Mouse (Mus musculus): ENCODE data around the gene Scd2. TPM values are rescaled to one million over a fixed set of nuclear protein-coding genes. Genes with fewer than 3 reads are reported as not detected.
"Not testable (repeated sequence)": the region's sequence is repeated elsewhere in the genome, so short reads cannot be mapped to it uniquely, and the experiment has no call there.

Gene Scd2
- polyA plus RNA-seq, 1 experiment from 2014 or later = 224 TPM

GRCm38 (mm10) chr19:44316752-44317315, 23.4 kb downstream of the Scd2 start:
- peaks cover 5% of the 10 kb centered on the region; the same call in 1 of the 2 replicates for H3K9me3 ChIP-seq (ENCODE audit: control insufficient read depth, low read length)
- 0 out of 2 replicates have a peak, but pooled peaks cover 3% of the 10 kb centered on the region for H3K4me1 ChIP-seq (ENCODE audit: control insufficient read depth, insufficient read depth, low read length)
- no peaks in the 10 kb centered on the region for H3K27me3 ChIP-seq (replicated peaks; ENCODE audit: control insufficient read depth, insufficient read depth, low read length)
- no peak overlapping the region for H3K9ac ChIP-seq (ENCODE audit: low read depth, low read length)
- H3K4me3 ChIP-seq (ENCODE audit: low read depth, low read length) = no peak overlapping the region
- WGBS = 46% methylated on average over 5 of the region's 5 CpGs
- H3K4me2 ChIP-seq (ENCODE audit: low read depth, low read length) = no peak overlapping the region
- no peak for ATAC-seq (ENCODE audit: low read depth)
- H3K36me3 ChIP-seq (ENCODE audit: control insufficient read depth, insufficient read depth, low read length) = no peaks in the 10 kb centered on the region
- no peak overlapping the region for H3K27ac ChIP-seq (replicated peaks; ENCODE audit: low read depth, low read length)
- no peak for DNase-seq (ENCODE audit: low spot score)

- Histone ChIP-seq H3K9ac (ENCODE audit: low read depth, low read length) (no peak overlapping the region), H3K27me3 (replicated peaks; ENCODE audit: control insufficient read depth, insufficient read depth, low read length) (no peaks in the 10 kb centered on the region), H3K27ac (replicated peaks; ENCODE audit: low read depth, low read length) (no peak overlapping the region), H3K4me1 (ENCODE audit: control insufficient read depth, insufficient read depth, low read length) (0 out of 2 replicates have a peak, but pooled peaks cover 3% of the 10 kb centered on the region), H3K4me2 (ENCODE audit: low read depth, low read length) (no peak overlapping the region), H3K4me3 (ENCODE audit: low read depth, low read length) (no peak overlapping the region), H3K9me3 (ENCODE audit: control insufficient read depth, low read length) (peaks cover 5% of the 10 kb centered on the region; the same call in 1 of the 2 replicates), H3K36me3 (ENCODE audit: control insufficient read depth, insufficient read depth, low read length) (no peaks in the 10 kb centered on the region)
- DNase-seq (ENCODE audit: low spot score) = no peak
- 84% methylated on average over 5 of the region's 5 CpGs for WGBS
- no peak for ATAC-seq (ENCODE audit: low read depth)
Measured at GRCm38 (mm10) chr19:44317391-44317790, 23.9 kb downstream of the Scd2 start.

- Histone ChIP-seq H3K4me2 (ENCODE audit: low read depth, low read length) (no peak overlapping the region), H3K27ac (replicated peaks; ENCODE audit: low read depth, low read length) (no peak overlapping the region), H3K9ac (ENCODE audit: low read depth, low read length) (no peak overlapping the region), H3K9me3 (ENCODE audit: control insufficient read depth, low read length) (peaks cover 5% of the 10 kb centered on the region; the same call in 1 of the 2 replicates), H3K4me1 (ENCODE audit: control insufficient read depth, insufficient read depth, low read length) (0 out of 2 replicates have a peak, but pooled peaks cover 3% of the 10 kb centered on the region), H3K4me3 (ENCODE audit: low read depth, low read length) (no peak overlapping the region), H3K36me3 (ENCODE audit: control insufficient read depth, insufficient read depth, low read length) (no peaks in the 10 kb centered on the region), H3K27me3 (replicated peaks; ENCODE audit: control insufficient read depth, insufficient read depth, low read length) (no peaks in the 10 kb centered on the region)
- ATAC-seq (ENCODE audit: low read depth) = no peak
- DNase-seq (ENCODE audit: low spot score) = no peak
Measured at GRCm38 (mm10) chr19:44318545-44318944, 25.1 kb downstream of the Scd2 start.

GRCm38 (mm10) chr19:44320316-44320715, 26.8 kb downstream of the Scd2 start:
- H3K36me3 ChIP-seq (ENCODE audit: control insufficient read depth, insufficient read depth, low read length) = no peaks in the 10 kb centered on the region
- no peak for DNase-seq (ENCODE audit: low spot score)
- H3K9me3 ChIP-seq (ENCODE audit: control insufficient read depth, low read length) = peaks cover 5% of the 10 kb centered on the region; the same call in 1 of the 2 replicates
- H3K9ac ChIP-seq (ENCODE audit: low read depth, low read length) = no peak overlapping the region
- no peaks in the 10 kb centered on the region for H3K27me3 ChIP-seq (replicated peaks; ENCODE audit: control insufficient read depth, insufficient read depth, low read length)
- H3K4me3 ChIP-seq (ENCODE audit: low read depth, low read length) = no peak overlapping the region
- no peak overlapping the region for H3K27ac ChIP-seq (replicated peaks; ENCODE audit: low read depth, low read length)
- no peak for ATAC-seq (ENCODE audit: low read depth)
- H3K4me1 ChIP-seq (ENCODE audit: control insufficient read depth, insufficient read depth, low read length) = no peaks in the 10 kb centered on the region
- 87% methylated on average over 3 of the region's 3 CpGs for WGBS
- H3K4me2 ChIP-seq (ENCODE audit: low read depth, low read length) = no peak overlapping the region

GRCm38 (mm10) chr19:44321201-44321600, 27.7 kb downstream of the Scd2 start:
- H3K4me1 ChIP-seq (ENCODE audit: control insufficient read depth, insufficient read depth, low read length) = no peaks in the 10 kb centered on the region
- H3K4me3 ChIP-seq (ENCODE audit: low read depth, low read length) = no peak overlapping the region
- WGBS = 72% methylated on average over 4 of the region's 4 CpGs
- H3K4me2 ChIP-seq (ENCODE audit: low read depth, low read length) = no peak overlapping the region
- no peak for DNase-seq (ENCODE audit: low spot score)
- no peaks in the 10 kb centered on the region for H3K36me3 ChIP-seq (ENCODE audit: control insufficient read depth, insufficient read depth, low read length)
- no peak for ATAC-seq (ENCODE audit: low read depth)
- peaks cover 9% of the 10 kb centered on the region; the same call in 1 of the 2 replicates for H3K9me3 ChIP-seq (ENCODE audit: control insufficient read depth, low read length)
- H3K27me3 ChIP-seq (replicated peaks; ENCODE audit: control insufficient read depth, insufficient read depth, low read length) = no peaks in the 10 kb centered on the region
- H3K27ac ChIP-seq (replicated peaks; ENCODE audit: low read depth, low read length) = no peak overlapping the region
- H3K9ac ChIP-seq (ENCODE audit: low read depth, low read length) = no peak overlapping the region

DNA sequence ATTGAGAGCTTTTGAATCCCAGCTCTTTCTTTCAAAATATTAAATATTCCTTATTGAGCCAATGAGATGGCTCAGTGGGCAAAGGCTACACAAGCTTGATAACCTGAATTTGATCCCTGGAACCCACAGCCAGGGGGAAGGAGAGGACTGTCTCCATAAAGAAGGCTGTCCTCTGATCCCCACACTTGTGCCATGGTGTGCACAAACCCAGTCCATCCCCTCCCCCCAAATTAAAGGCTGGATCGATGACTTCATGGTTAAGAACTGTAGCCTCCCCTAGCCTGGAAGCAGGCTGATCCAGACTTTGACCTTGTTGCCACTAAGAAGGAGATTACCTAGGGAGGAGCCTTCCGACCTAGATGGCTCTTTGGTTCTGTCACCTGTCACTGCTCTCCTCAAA, 28.2 kb downstream of the Scd2 start:
- no peak for DNase-seq (ENCODE audit: low spot score)
- no peak overlapping the region for H3K4me2 ChIP-seq (ENCODE audit: low read depth, low read length)
- no peak overlapping the region for H3K27ac ChIP-seq (replicated peaks; ENCODE audit: low read depth, low read length)
- no peak for ATAC-seq (ENCODE audit: low read depth)
- no peaks in the 10 kb centered on the region for H3K4me1 ChIP-seq (ENCODE audit: control insufficient read depth, insufficient read depth, low read length)
- no peak overlapping the region for H3K9ac ChIP-seq (ENCODE audit: low read depth, low read length)
- WGBS = 88% methylated on average over 2 of the region's 2 CpGs
- no peak overlapping the region for H3K4me3 ChIP-seq (ENCODE audit: low read depth, low read length)
- peaks cover 10% of the 10 kb centered on the region; the same call in 1 of the 2 replicates for H3K9me3 ChIP-seq (ENCODE audit: control insufficient read depth, low read length)
- no peaks in the 10 kb centered on the region for H3K27me3 ChIP-seq (replicated peaks; ENCODE audit: control insufficient read depth, insufficient read depth, low read length)
- H3K36me3 ChIP-seq (ENCODE audit: control insufficient read depth, insufficient read depth, low read length) = no peaks in the 10 kb centered on the region

DNA sequence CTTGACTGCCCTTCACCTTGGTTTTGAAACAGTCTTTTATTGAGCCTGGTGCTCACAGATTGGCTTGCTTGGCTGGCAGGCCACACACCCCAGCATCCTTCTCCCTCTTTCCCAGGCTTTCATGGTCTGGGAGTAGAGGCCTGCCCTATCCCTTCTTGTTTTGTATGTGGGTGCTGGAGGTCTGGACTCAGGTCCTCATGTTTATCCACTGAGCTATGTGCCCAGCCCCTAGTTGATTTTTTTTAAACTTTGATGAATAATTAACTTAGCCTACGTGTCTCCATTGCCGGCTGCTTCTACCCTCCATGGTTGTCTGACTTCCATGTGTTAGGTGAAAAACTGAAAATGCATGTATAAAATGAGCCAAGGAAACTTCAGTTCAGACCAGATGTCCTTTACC, 36.1 kb downstream of the Scd2 start:
- Histone ChIP-seq H3K4me2 (ENCODE audit: low read depth, low read length) (no peak overlapping the region), H3K27ac (replicated peaks; ENCODE audit: low read depth, low read length) (no peak overlapping the region), H3K36me3 (ENCODE audit: control insufficient read depth, insufficient read depth, low read length) (no peaks in the 10 kb centered on the region), H3K4me3 (ENCODE audit: low read depth, low read length) (no peak overlapping the region), H3K9ac (ENCODE audit: low read depth, low read length) (no peak overlapping the region), H3K4me1 (ENCODE audit: control insufficient read depth, insufficient read depth, low read length) (peaks cover 3% of the 10 kb centered on the region), H3K27me3 (replicated peaks; ENCODE audit: control insufficient read depth, insufficient read depth, low read length) (no peaks in the 10 kb centered on the region), H3K9me3 (ENCODE audit: control insufficient read depth, low read length) (0 out of 2 replicates have a peak, but pooled peaks cover 5% of the 10 kb centered on the region)
- ATAC-seq (ENCODE audit: low read depth) = no peak
- no peak for DNase-seq (ENCODE audit: low spot score)
- 91% methylated on average over 2 of the region's 2 CpGs for WGBS

DNA sequence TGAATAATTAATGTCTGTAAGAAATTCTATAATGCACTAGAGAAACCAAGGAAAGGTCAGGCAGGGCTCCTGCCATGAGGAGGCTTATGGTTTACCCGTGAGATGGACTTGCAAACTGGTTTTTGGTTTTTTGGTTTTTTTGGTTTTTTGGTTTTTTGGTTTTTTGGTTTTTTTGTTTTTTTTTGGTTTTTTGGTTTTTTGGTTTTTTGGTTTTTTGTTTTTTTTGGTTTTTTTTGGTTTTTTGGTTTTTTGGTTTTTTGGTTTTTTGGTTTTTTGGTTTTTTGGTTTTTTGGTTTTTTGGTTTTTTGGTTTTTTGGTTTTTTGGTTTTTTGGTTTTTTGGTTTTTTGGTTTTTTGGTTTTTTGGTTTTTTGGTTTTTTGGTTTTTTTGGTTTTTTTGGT, 37.7 kb downstream of the Scd2 start:
- not testable (repeated sequence) for H3K9me3 ChIP-seq (ENCODE audit: control insufficient read depth, low read length); H3K36me3 ChIP-seq (ENCODE audit: control insufficient read depth, insufficient read depth, low read length); H3K9ac ChIP-seq (ENCODE audit: low read depth, low read length); H3K4me1 ChIP-seq (ENCODE audit: control insufficient read depth, insufficient read depth, low read length); H3K4me3 ChIP-seq (ENCODE audit: low read depth, low read length); ATAC-seq (ENCODE audit: low read depth); DNase-seq (ENCODE audit: low spot score); H3K4me2 ChIP-seq (ENCODE audit: low read depth, low read length); H3K27me3 ChIP-seq (replicated peaks; ENCODE audit: control insufficient read depth, insufficient read depth, low read length); H3K27ac ChIP-seq (replicated peaks; ENCODE audit: low read depth, low read length)
- WGBS = 98% methylated on average over 1 of the region's 1 CpGs

DNA sequence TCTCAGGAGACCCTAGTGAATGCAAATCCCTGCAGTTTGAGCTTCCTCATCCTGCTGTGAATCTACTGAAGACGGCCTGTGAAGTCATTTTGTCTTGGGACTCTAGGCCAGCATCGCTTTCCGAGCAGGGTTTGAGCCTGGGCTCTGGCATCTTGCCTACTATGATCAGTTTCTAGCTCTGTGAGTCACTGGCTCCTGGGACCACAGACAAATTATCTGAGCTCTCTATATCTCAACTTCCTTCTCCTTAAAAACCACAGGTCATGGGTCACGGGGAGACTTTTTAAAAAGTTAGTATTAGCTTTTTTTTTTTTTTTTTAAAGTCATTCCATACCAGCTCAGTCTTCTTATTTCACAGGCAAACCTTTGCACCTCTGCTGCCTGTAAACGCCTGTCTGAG, 38.4 kb downstream of the Scd2 start:
- no peak overlapping the region for H3K9ac ChIP-seq (ENCODE audit: low read depth, low read length)
- no peaks in the 10 kb centered on the region for H3K36me3 ChIP-seq (ENCODE audit: control insufficient read depth, insufficient read depth, low read length)
- DNase-seq (ENCODE audit: low spot score) (peak; percentile 45), ATAC-seq (ENCODE audit: low read depth) (no peak)
- WGBS = 52% methylated on average over 5 of the region's 5 CpGs
- no peaks in the 10 kb centered on the region for H3K9me3 ChIP-seq (ENCODE audit: control insufficient read depth, low read length)
- H3K27me3 ChIP-seq (replicated peaks; ENCODE audit: control insufficient read depth, insufficient read depth, low read length) = no peaks in the 10 kb centered on the region
- H3K4me2 ChIP-seq (ENCODE audit: low read depth, low read length) = no peak overlapping the region
- no peak overlapping the region for H3K27ac ChIP-seq (replicated peaks; ENCODE audit: low read depth, low read length)
- H3K4me1 ChIP-seq (ENCODE audit: control insufficient read depth, insufficient read depth, low read length) = peaks cover 3% of the 10 kb centered on the region
- no peak overlapping the region for H3K4me3 ChIP-seq (ENCODE audit: low read depth, low read length)

All from embryonic facial prominence, embryonic 14.5 days (tissue).